In genomic region chr2:25477967-25478675, GRCm38 (mm10) we compare ENCODE assay signal across 10 mouse cellular contexts. TPM values are rescaled to one million over a fixed set of nuclear protein-coding genes. Genes with fewer than 3 reads are reported as not detected.
DNase-seq lines count a peak whose midpoint lies in the region; ATAC-seq and TF ChIP-seq lines count a peak whose summit lies in the region.
"Had no signal": no experiment of that assay in that cellular context is flagged by ENCODE, and none has a peak within 500 bp of the region (broad histone marks: within the 10 kb centered on the region; RNA-seq: fewer than 3 reads in every experiment).

No protein-coding gene starts in this region.

- H3K4me1 ChIP-seq in heart, embryonic 11.5 days (ENCODE audit: control insufficient read depth, insufficient read depth, low read length): no peaks in the 10 kb centered on the region
- 0 out of 2 replicates have a peak, but pooled peaks cover under 1% of the 10 kb centered on the region for H3K4me1 ChIP-seq in thymus, adult 2 months (replicated peaks; ENCODE audit: control insufficient read depth, insufficient read depth, low read length)
- no peaks in the 10 kb centered on the region; the same call in 1 of the 2 replicates for H3K4me1 ChIP-seq in hindbrain, embryonic 16.5 days (ENCODE audit: control insufficient read depth, insufficient read depth, low read depth, low read length)

- H3K4me2 ChIP-seq in heart, embryonic 11.5 days: no peak overlapping the region
- H3K4me2 ChIP-seq in hindbrain, embryonic 16.5 days (ENCODE audit: low read length): no peak overlapping the region

- no peak for TF ChIP-seq POLR2A in thymus, adult 2 months (IDR thresholded peaks at IDR 0.05; ENCODE audit: control insufficient read depth, extremely low read depth, insufficient read depth, low read length, poor library complexity)

- no peak overlapping the region for H3K27ac ChIP-seq in heart, embryonic 11.5 days (ENCODE audit: low read depth, low read length)
- H3K27ac ChIP-seq in thymus, adult 2 months (ENCODE audit: control insufficient read depth, insufficient read depth, low read length): no peak overlapping the region
- H3K27ac ChIP-seq in hindbrain, embryonic 16.5 days (ENCODE audit: low read depth, low read length): no peak overlapping the region

- peak; percentile 58 to 64 for DNase-seq in heart, adult 9 months (ENCODE audit: low spot score in 2 of 2)
- peak; percentile 63 to 68 for DNase-seq in right cerebral cortex, postnatal 10 days (ENCODE audit: low spot score in 2 of 2)
- DNase-seq in right cerebral cortex, postnatal 4 days: no peak
- DNase-seq in frontal cortex, postnatal 36 days (ENCODE audit: low spot score in 2 of 2): peak; percentile 56 to 66
- peak; percentile 71 for DNase-seq in testis, postnatal 10 days (ENCODE audit: low spot score)
- no peak for DNase-seq in thymus, adult 2 months

- peaks cover 5% of the 10 kb centered on the region; the same call in 1 of the 2 replicates for H3K27me3 ChIP-seq in heart, embryonic 11.5 days (ENCODE audit: control insufficient read depth, insufficient read depth, low read length)
- no peaks in the 10 kb centered on the region for H3K27me3 ChIP-seq in thymus, adult 2 months (ENCODE audit: control insufficient read depth, insufficient read depth, low read length)
- no peaks in the 10 kb centered on the region for H3K27me3 ChIP-seq in hindbrain, embryonic 16.5 days (replicated peaks; ENCODE audit: control insufficient read depth, insufficient read depth, low read length)

- 89% methylated on average over 3 of the region's 3 CpGs for WGBS in heart, embryonic 11.5 days (ENCODE audit: insufficient replicate concordance)
- WGBS in thymus, adult 2 months: 91% methylated on average over 3 of the region's 3 CpGs
- 89% methylated on average over 3 of the region's 3 CpGs for WGBS in hindbrain, embryonic 16.5 days

- TF ChIP-seq CTCF in thymus, adult 2 months (IDR thresholded peaks at IDR 0.05; ENCODE audit: borderline replicate concordance, control insufficient read depth, extremely low read depth, insufficient read depth, low read length, poor library complexity): no peak

- no peaks in the 10 kb centered on the region for H3K36me3 ChIP-seq in heart, embryonic 11.5 days (ENCODE audit: control insufficient read depth, insufficient read depth, low read length)
- H3K36me3 ChIP-seq in thymus, adult 2 months (ENCODE audit: control insufficient read depth, insufficient read depth, low read length): no peaks in the 10 kb centered on the region
- no peaks in the 10 kb centered on the region for H3K36me3 ChIP-seq in hindbrain, embryonic 16.5 days (ENCODE audit: control insufficient read depth, insufficient read depth, low read length)

- H3K9ac ChIP-seq in heart, embryonic 11.5 days (ENCODE audit: low read depth, low read length): no peak overlapping the region
- no peak overlapping the region for H3K9ac ChIP-seq in hindbrain, embryonic 16.5 days (ENCODE audit: low read depth, low read length)

- H3K4me3 ChIP-seq in heart, embryonic 11.5 days (ENCODE audit: low read depth, low read length): no peak overlapping the region
- no peak overlapping the region for H3K4me3 ChIP-seq in thymus, adult 2 months (ENCODE audit: control insufficient read depth, insufficient read depth, low read length)
- no peak overlapping the region for H3K4me3 ChIP-seq in hindbrain, embryonic 16.5 days (ENCODE audit: low read length)

- ATAC-seq in heart, embryonic 11.5 days (replicated peaks; ENCODE audit: insufficient number of reproducible peaks, low FRiP score, low TSS enrichment): no peak
- ATAC-seq in hindbrain, embryonic 16.5 days: no peak

- no peaks in the 10 kb centered on the region for H3K9me3 ChIP-seq in heart, embryonic 11.5 days (replicated peaks; ENCODE audit: control insufficient read depth, low read length)
- H3K9me3 ChIP-seq in hindbrain, embryonic 16.5 days (ENCODE audit: control insufficient read depth, low read length): no peaks in the 10 kb centered on the region

RNA-seq across cellular contexts. Expression of gene Ptgds, which starts 8.3 kb away (rescaled TPM):
- polyA plus RNA-seq in heart, embryonic 11.5 days (2014; fragmentation: Nextera tagmentation; extraction: Ambion mirVana): 0.66 and 1.1 TPM in 2 replicates
- polyA plus RNA-seq in thymus, adult 2 months (2012; rRNA removed): 4.4 and 13.8 TPM in 2 replicates
- polyA plus RNA-seq in hindbrain, embryonic 16.5 days (2015; fragmentation: Nextera tagmentation; extraction: Ambion mirVana): 904 and 1,173 TPM in 2 replicates

RNA-seq across cellular contexts. Expression of gene Lcn12, which starts 15.6 kb away (rescaled TPM):
- not detected in 2 replicates for polyA plus RNA-seq in heart, embryonic 11.5 days (2014; fragmentation: Nextera tagmentation; extraction: Ambion mirVana)
- polyA plus RNA-seq in thymus, adult 2 months (2012; rRNA removed): not detected in 2 replicates
- not detected in 2 replicates for polyA plus RNA-seq in hindbrain, embryonic 16.5 days (2015; fragmentation: Nextera tagmentation; extraction: Ambion mirVana)
- polyA plus RNA-seq: heart, embryonic 16.5 days; lung, embryonic 16.5 days had no signal

RNA-seq across cellular contexts. Expression of gene Paxx, which starts 17.2 kb away (rescaled TPM):
- polyA plus RNA-seq in heart, embryonic 11.5 days (2014; fragmentation: Nextera tagmentation; extraction: Ambion mirVana): 16.5 and 20.0 TPM in 2 replicates
- polyA plus RNA-seq in thymus, adult 2 months (2012; rRNA removed): 165 and 192 TPM in 2 replicates
- 117 and 134 TPM in 2 replicates for polyA plus RNA-seq in hindbrain, embryonic 16.5 days (2015; fragmentation: Nextera tagmentation; extraction: Ambion mirVana)

RNA-seq across cellular contexts. Expression of gene Clic3, which starts 21.5 kb away (rescaled TPM):
- 0.47 and 0.83 TPM in 2 replicates for polyA plus RNA-seq in heart, embryonic 11.5 days (2014; fragmentation: Nextera tagmentation; extraction: Ambion mirVana)
- 11.6 and 17.3 TPM in 2 replicates for polyA plus RNA-seq in thymus, adult 2 months (2012; rRNA removed)
- polyA plus RNA-seq in hindbrain, embryonic 16.5 days (2015; fragmentation: Nextera tagmentation; extraction: Ambion mirVana): 3.4 and 4.1 TPM in 2 replicates

RNA-seq across cellular contexts. Expression of gene Fbxw5, which starts 22.4 kb away (rescaled TPM):
- polyA plus RNA-seq in heart, embryonic 11.5 days (2014; fragmentation: Nextera tagmentation; extraction: Ambion mirVana): 66.7 and 78.7 TPM in 2 replicates
- 59.2 and 77.5 TPM in 2 replicates for polyA plus RNA-seq in thymus, adult 2 months (2012; rRNA removed)
- polyA plus RNA-seq in hindbrain, embryonic 16.5 days (2015; fragmentation: Nextera tagmentation; extraction: Ambion mirVana): 136 and 153 TPM in 2 replicates

Comparison
In these comparisons a context has a peak if more than half of its experiments do, and no peak if none do; other contexts are left out.
1. DNase-seq: peak in heart, adult 9 months (2 of 2), right cerebral cortex, postnatal 10 days (2 of 2), frontal cortex, postnatal 36 days (2 of 2) and testis, postnatal 10 days (single experiment); none in right cerebral cortex, postnatal 4 days (single experiment) and thymus, adult 2 months (single experiment).
2. RNA of gene Ptgds, which starts 8.3 kb away (polyA plus RNA-seq): 904 to 1,173 TPM in hindbrain, embryonic 16.5 days; 4.4 to 13.8 TPM in thymus, adult 2 months and 0.66 to 1.1 TPM in heart, embryonic 11.5 days; every median in the first group is over 10 times any median in the second.